Mouse (Mus musculus) stomach, postnatal 0 days (tissue): ENCODE measurements around the gene Nenf.

Experiments
- CTCF ChIP-seq: IDR thresholded peaks from 2 replicates; pipeline ENCODE4 v1.5.1; 2016; ENCODE audit warnings: antibody characterized with exemption, low read depth, mild to moderate bottlenecking, moderate library complexity
- EP300 ChIP-seq: optimal IDR thresholded peaks from 2 replicates; pipeline ENCODE3; 2016; ENCODE audit warnings: antibody characterized with exemption

GRCm38 (mm10) chr1:191282319-191282718 is 35.7 kb downstream of the Nenf start:
- TF ChIP-seq EP300 (no peak), CTCF (peak; percentile 51)
